Mouse (Mus musculus): ENCODE measurements at regions not wholly inside any gene's neighbourhood (a gene's known extent, or its start where the extent isn't known, plus 50 kb on each side); places are given as distances from the start of the nearest gene placed in this dataset.

DNA sequence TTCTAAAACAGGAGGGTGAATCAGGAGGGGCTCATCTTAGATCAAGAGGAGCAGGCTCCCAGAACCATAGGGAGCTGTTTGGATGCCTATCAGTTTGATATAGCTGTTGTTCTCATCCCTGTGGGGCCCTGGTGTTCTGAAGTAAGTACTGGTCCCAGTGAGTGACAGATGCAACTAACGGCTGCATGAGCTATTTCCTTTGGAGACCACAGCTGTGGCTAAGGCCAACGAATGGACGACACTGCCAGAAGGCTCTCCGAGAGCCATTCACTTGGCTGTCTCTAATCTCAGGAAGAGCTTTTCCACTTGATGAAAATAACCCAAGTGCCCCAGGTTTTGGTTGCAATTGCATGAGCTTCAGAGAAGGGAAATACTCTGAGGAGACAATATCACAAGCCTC, 386.8 kb downstream of the Bcl11a start:
- no peak for DNase-seq (ENCODE audit: low spot score in 2 of 2)
- intact Hi-C loops (cut with DNase I) = no loop called here

DNA sequence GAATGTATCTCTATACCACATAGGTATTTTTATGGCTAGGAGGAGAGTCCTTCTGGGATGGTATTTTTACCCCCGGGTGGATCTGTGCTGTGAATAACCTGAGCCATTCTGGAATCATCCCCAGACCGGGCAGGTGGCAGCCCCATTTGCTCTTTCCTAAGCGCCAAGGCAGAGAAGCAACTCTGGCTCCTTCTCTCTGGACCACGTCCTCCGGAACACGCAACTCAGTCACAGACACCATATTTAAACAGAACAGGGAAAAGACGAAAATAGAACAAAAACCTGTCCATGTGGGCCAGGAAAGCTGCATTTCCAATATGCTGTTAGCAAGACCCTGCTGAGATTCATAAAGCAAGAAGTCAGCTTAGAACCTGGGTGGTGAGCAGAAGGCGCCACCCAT, 389.6 kb downstream of the Bcl11a start:
- intact Hi-C loops (cut with DNase I) = no loop called here
- peak in 1 of 2 experiments; percentile 31 for DNase-seq (ENCODE audit: low spot score in 2 of 2)

GRCm38 (mm10) chr11:24470469-24470868, 392.6 kb downstream of the Bcl11a start:
- intact Hi-C loops (cut with DNase I) = no loop called here
- no peak for DNase-seq (ENCODE audit: low spot score in 2 of 2)

DNA sequence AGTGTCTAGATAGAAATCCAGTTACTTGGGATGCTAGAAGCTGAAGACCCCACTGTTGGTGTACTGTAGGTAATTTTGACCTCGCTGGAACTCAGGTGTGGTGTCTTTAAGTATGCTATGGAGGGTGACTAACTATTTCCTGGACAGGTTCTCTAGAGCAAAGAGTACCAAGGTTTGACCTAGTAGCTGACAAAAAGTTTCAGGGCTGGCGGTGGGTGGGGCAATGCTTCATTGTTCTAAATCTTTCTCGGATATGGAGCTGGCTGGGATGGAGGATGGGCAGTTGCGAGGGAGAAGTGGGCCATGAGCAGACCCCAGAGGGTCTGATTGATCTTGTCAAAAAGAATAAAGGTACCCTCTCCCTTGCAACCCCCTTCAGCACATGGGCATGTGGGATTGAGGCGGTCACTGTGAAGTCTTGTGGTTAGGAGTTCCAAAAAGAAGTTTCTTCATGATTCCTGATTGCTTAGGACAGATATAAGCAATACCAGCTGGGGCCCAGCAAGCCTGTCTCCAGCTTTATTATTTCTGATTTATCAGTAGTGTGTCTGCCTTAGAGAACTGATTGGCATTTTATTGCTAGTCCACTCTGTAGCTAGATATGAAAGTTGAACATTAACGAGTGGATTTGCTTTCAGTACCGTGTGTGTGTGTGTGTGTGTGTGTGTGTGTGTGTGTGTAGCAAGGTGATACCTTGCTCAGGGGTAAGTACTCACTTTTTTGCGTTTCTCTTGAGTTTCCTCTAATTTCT, 394.9 kb downstream of the Bcl11a start:
- DNase-seq (ENCODE audit: low spot score in 2 of 2) = no peak
- intact Hi-C loops (cut with DNase I) = no loop called here

GRCm38 (mm10) chr11:24473368-24474010, 395.6 kb downstream of the Bcl11a start:
- intact Hi-C loops (cut with DNase I) = no loop called here
- DNase-seq (ENCODE audit: low spot score in 2 of 2) = no peak

- no peak for DNase-seq (ENCODE audit: low spot score in 2 of 2)
- intact Hi-C loops (cut with DNase I) = no loop called here
Measured at GRCm38 (mm10) chr11:24502722-24503424, 425.0 kb downstream of the Bcl11a start.

- DNase-seq (ENCODE audit: low spot score in 2 of 2) = no peak
- intact Hi-C loops (cut with DNase I) = no loop called here
Measured at GRCm38 (mm10) chr11:24515568-24515967, 437.7 kb downstream of the Bcl11a start.

GRCm38 (mm10) chr11:24535462-24535861, 457.6 kb downstream of the Bcl11a start:
- intact Hi-C loops (cut with DNase I) = no loop called here
- DNase-seq (ENCODE audit: low spot score in 2 of 2) = no peak

DNA sequence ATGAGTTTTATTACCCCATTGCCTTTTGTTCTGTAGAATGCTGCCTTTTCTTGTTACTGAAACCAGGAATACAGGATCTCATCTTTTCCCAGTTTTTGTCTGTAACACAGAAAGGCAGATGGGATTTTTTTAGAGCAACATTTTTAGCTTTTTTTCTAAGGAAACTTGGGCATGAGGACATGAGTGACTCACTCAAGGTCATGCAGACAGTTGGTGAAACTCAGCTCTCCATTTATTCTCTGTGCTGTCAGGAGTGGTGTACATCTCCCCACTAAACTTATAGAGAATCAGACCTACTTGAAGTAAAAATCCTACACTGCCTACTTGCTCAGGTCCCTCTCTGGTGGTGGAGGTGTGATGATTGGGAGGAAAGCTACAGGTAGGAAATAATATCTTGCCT, 459.9 kb downstream of the Bcl11a start:
- intact Hi-C loops (cut with DNase I) = no loop called here
- peak in 1 of 2 experiments; percentile 6 for DNase-seq (ENCODE audit: low spot score in 2 of 2)

DNA sequence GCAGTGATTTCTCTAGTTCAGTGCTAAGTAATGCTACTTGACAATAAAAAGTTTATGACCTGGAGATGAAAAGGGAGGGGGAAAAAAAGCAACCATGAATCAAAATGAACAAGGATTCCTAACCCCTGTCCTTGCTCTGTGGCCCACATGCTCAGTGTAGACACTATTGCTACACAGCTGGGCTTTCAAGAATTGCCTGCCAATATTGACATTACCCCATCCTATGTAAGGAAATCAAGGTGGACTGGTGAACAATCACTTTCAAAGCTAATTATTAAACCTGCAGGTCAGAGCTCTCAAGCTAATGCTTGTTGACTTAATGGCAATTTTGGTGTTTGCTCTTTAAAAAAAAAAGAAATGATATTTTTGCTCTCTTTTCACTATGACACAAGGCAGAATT, 491.8 kb downstream of the Bcl11a start:
- DNase-seq (ENCODE audit: low spot score in 2 of 2) = no peak
- intact Hi-C loops (cut with DNase I) = no loop called here

DNA sequence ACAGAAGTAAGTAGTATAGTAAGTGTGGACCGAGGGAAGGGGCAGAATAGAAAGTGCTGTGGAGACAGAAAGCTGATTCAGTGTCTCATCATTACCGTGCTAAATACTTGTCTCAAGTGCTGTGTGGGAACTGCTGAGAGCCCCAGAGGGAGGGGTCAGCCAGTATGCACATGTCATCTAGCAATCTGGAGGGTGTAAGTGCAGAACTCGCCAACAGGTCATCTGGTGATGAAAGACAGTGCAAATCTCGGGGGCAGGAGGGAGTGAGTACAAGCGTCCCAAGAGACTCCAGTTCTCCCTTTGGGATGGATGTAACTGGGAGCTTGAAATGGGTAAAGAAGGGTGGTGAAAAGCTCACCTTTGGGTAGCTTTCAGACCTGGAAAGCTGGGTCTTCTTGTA, 535.7 kb downstream of the Bcl11a start:
- intact Hi-C loops (cut with DNase I) = no loop called here
- no peak for DNase-seq (ENCODE audit: low spot score in 2 of 2)

DNA sequence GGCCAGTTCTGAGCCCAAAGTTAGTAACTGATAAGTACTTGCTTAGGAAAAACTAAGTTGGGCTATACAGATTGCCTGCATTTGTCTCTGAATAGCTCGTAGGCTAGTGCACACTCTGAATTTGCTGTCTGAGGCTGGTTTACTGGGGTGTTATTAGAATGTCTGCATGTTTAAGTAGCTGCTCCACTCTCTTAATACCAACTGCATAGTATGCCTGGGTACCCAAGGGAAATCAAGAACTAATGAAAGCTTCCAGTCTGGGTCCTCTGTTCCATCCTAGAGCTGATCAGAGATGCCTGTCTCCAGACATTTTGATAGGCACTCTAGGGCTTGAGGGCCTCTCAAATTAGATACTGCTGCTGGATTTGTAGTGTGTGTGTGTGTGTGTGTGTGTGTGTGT, 537.6 kb downstream of the Bcl11a start:
- no peak for DNase-seq (ENCODE audit: low spot score in 2 of 2)

DNA sequence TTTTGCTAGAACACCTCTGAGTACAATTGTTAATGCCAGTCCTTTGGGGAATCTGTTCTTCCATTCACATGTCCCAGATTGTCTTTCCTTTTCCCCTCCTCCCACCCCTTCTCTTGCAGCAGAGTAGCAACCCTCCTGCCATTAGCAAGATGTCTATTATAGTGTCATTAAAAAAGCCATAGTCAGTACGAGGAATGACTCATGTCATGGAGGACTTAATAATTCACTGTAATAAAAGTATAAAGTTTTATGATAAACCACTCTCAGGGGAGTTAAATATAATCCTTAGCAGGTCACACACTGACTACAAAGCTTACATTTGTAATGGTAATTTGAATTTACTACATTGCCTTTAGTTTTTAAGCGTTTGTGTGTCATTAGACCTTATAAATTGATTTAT, 540.7 kb downstream of the Bcl11a start:
- intact Hi-C loops (cut with DNase I) = no loop called here
- no peak for DNase-seq (ENCODE audit: low spot score in 2 of 2)

More for the DNA sequence above, 537.6 kb downstream of the Bcl11a start:
- intact Hi-C loops (cut with DNase I) = no loop called here

DNA sequence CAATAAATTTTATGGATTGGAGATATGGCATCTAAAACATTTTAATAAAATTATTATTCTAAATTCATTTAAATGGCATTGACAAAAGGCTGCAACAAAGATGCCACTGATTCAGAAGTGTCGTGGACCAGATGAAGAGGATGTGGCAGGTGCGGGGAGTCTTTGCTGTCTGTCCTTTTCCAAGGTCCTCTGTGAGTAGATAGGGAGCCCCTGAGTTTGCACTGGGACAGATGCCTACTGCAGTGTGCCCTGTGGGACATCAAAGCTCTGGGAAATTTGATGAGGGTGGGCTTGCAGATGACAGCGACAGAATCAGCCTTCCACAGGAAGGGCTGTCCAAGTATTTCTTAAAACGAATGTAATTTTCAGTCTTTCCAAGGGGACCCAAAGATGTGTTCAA, 541.2 kb downstream of the Bcl11a start:
- no peak for DNase-seq (ENCODE audit: low spot score in 2 of 2)
- intact Hi-C loops (cut with DNase I) = no loop called here

- DNase-seq (ENCODE audit: low spot score in 2 of 2) = no peak
Measured at GRCm38 (mm10) chr11:24628619-24629018, 550.8 kb downstream of the Bcl11a start.

GRCm38 (mm10) chr11:24629431-24629830, 551.6 kb downstream of the Bcl11a start:
- no peak for DNase-seq (ENCODE audit: low spot score in 2 of 2)
- intact Hi-C loops (cut with DNase I) = no loop called here

More at GRCm38 (mm10) chr11:24628619-24629018, 550.8 kb downstream of the Bcl11a start:
- intact Hi-C loops (cut with DNase I) = no loop called here

DNA sequence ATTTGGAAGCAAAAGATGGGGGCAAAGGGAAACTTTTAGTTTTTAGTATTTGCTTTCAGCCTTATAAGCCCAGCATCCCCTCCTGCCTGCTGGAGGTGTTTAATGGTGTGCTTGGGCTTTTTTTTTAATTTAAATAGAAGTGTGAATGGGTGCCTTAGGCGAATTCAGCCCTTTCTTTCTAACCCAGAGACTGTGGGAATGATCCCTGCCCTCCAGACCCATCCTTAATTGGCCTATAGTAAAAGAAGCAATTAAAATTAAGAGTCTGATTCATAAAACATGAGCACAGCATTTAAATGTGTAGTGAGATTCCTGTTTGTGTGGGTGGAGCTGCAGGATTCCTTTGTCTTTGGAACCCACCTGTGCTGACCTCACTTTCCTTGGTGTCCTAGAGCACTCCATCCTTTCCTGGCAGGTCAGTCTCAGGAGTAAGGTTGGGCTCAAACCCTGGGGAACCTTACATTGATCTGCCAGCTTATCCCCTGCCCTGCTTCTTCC, 552.6 kb downstream of the Bcl11a start:
- intact Hi-C loops (cut with DNase I) = no loop called here
- DNase-seq (ENCODE audit: low spot score in 2 of 2) = no peak

DNA sequence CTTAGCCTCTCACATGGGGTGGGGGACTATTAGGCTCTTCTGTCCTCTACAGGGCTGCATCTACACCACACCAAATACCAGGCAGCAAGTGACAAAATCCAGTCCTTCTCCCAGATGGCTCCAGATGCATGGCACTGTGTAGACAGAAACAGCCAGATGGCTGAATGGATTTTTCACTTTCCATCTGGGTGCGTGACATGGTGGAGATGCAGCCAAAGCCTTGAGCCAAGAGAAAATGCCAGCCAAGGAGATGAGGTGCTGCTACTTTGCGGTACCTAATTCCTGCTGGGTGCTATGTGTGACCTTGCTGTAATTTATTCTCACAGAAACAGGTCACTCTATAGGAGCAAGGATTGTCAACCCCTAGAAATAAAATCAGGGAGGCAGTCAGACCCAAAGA, 553.8 kb downstream of the Bcl11a start:
- peak in 1 of 2 experiments; percentile 20 for DNase-seq (ENCODE audit: low spot score in 2 of 2)
- intact Hi-C loops (cut with DNase I) = no loop called here

- intact Hi-C loops (cut with DNase I) = no loop called here
Measured at GRCm38 (mm10) chr11:24636716-24637115, 558.9 kb downstream of the Bcl11a start.

GRCm38 (mm10) chr11:24643439-24644109, 565.7 kb downstream of the Bcl11a start:
- intact Hi-C loops (cut with DNase I) = no loop called here
- peak in 1 of 2 experiments; percentile 29 for DNase-seq (ENCODE audit: low spot score in 2 of 2)

More at GRCm38 (mm10) chr11:24636716-24637115, 558.9 kb downstream of the Bcl11a start:
- DNase-seq (ENCODE audit: low spot score in 2 of 2) = no peak

Data from left cerebral cortex, postnatal 14 days (tissue).